Mouse (Mus musculus) stomach, postnatal 0 days (tissue): ENCODE measurements at regions not wholly inside any gene's neighbourhood (a gene's known extent, or its start where the extent isn't known, plus 50 kb on each side); places are given as distances from the start of the nearest gene placed in this dataset.
A peak's percentile ranks its signal among the peaks of the same experiment; 100 is the strongest.

Experiments
- ATAC-seq: fragments of 200-750 bp; cut with Nextera tagmentation; 2 replicates; pipeline ENCODE4 v1.8.0; 2017; ENCODE audit not compliant: low FRiP score, low TSS enrichment
- DNase-seq: peaks from one replicate; pipeline ENCODE4 v3.0.0-alpha.2; 2016; ENCODE audit warnings: low spot score
- H3K27ac ChIP-seq: fragments of 300-500 bp; sonication (generic); replicated peaks from 2 replicates; pipeline ENCODE4 v1.5.1; 2014; ENCODE audit warnings: mild to moderate bottlenecking, control low read depth
- H3K27me3 ChIP-seq: fragments of 300-500 bp; sonication (generic); 2 replicates; pipeline ENCODE4 v1.6.1; 2014; ENCODE audit warnings: low read length; ENCODE audit not compliant: control insufficient read depth, insufficient read depth
- H3K36me3 ChIP-seq: fragments of 300-500 bp; sonication (generic); 2 replicates; pipeline ENCODE4 v1.6.1; 2014; ENCODE audit warnings: low read length, mixed read lengths; ENCODE audit not compliant: control insufficient read depth, insufficient read depth
- H3K4me1 ChIP-seq: fragments of 300-500 bp; sonication (generic); replicated peaks from 2 replicates; pipeline ENCODE4 v1.6.1; 2014; ENCODE audit warnings: antibody characterized with exemption; ENCODE audit not compliant: control insufficient read depth, insufficient read depth
- H3K4me2 ChIP-seq: fragments of 300-500 bp; sonication (generic); replicated peaks from 2 replicates; pipeline ENCODE4 v1.6.1; 2014; ENCODE audit warnings: low read depth, mild to moderate bottlenecking, control low read depth, moderate library complexity
- H3K4me3 ChIP-seq: fragments of 300-500 bp; sonication (generic); 2 replicates; pipeline ENCODE4 v1.5.1; 2014; ENCODE audit warnings: low read depth, low read length, control low read depth
- H3K9ac ChIP-seq: fragments of 300-500 bp; sonication (generic); 2 replicates; pipeline ENCODE4 v1.6.1; 2014; ENCODE audit warnings: mild to moderate bottlenecking, low read length, control low read depth, mixed read lengths
- H3K9me3 ChIP-seq: fragments of 300-500 bp; sonication (generic); 2 replicates; pipeline ENCODE4 v1.6.1; 2016; ENCODE audit warnings: low read length; ENCODE audit not compliant: control insufficient read depth
- CTCF ChIP-seq: IDR thresholded peaks from 2 replicates; pipeline ENCODE4 v1.5.1; 2016; ENCODE audit warnings: antibody characterized with exemption, low read depth, mild to moderate bottlenecking, moderate library complexity
- EP300 ChIP-seq: optimal IDR thresholded peaks from 2 replicates; pipeline ENCODE3; 2016; ENCODE audit warnings: antibody characterized with exemption
- WGBS: fragments of 180-500 bp; shearing (Covaris S2); extraction: QIAGEN DNeasy Blood & Tissue Kit; methylation state at CpG from one replicate; pipeline ENCODE4 v1.1.7; 2014; 5-methylcytosine and 5-hydroxymethylcytosine counted together

GRCm38 (mm10) chr5:55276265-55276837 is 1278.1 kb downstream of the Stim2 start:
- no peaks in the 10 kb centered on the region for H3K4me1 ChIP-seq
- H3K4me3 ChIP-seq, result no peak overlapping the region
- H3K27ac ChIP-seq, result no peak overlapping the region
- H3K27me3 ChIP-seq, result no peaks in the 10 kb centered on the region
- H3K9ac ChIP-seq, result no peak overlapping the region
- no peaks in the 10 kb centered on the region for H3K9me3 ChIP-seq
- DNase-seq (no peak), ATAC-seq (no peak)
- no peaks in the 10 kb centered on the region for H3K36me3 ChIP-seq
- TF ChIP-seq EP300, result no peak
- TF ChIP-seq CTCF, result no peak
- H3K4me2 ChIP-seq, result no peak overlapping the region
- 93% methylated on average over 1 of the region's 1 CpGs for WGBS

DNA sequence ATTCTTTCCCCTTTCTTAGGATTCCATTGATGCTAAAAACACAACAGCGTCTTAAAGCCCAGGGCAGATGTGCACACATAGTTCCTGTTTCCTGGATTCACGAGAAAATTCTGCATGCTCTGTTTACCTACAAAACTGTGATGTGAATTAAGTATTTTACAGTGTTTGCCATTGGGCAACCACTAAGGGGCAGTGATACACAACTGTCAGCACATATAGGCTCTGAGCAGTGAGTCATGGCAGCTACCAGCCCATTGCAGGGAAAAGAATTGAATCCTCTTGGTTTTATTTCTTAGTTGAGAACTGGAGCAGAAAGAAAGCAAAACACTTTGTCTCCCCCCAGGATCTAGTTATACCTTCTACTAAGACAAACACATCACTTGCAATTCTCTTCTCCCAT is 1295.0 kb downstream of the Stim2 start:
- Histone ChIP-seq H3K27me3 (no peaks in the 10 kb centered on the region), H3K9me3 (no peaks in the 10 kb centered on the region), H3K4me2 (no peak overlapping the region), H3K9ac (no peak overlapping the region), H3K36me3 (no peaks in the 10 kb centered on the region), H3K4me1 (no peaks in the 10 kb centered on the region), H3K27ac (no peak overlapping the region), H3K4me3 (no peak overlapping the region)
- TF ChIP-seq EP300, result no peak
- peak; percentile 48 for TF ChIP-seq CTCF
- WGBS, result 54% methylated on average over 2 of the region's 2 CpGs
- no peak for ATAC-seq
- no peak for DNase-seq

DNA sequence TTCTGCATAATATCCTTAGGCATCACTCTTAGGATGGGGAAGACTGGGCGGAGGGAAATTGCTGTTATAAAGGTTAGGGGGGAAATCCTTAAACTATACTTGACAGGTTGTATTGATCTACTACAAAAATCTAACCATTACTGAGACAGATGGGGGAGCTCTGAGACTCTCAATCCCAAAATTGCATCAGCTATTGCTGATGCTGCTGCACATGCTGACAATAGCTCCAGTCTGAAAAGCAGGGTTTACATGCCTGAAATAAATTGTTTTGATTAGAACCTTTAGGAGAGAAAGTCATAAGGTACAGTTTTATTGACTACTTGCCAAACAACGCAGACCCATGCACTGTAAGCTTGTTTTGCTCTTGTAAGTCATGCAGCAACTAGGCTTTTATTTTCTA is 1295.7 kb downstream of the Stim2 start:
- no peak overlapping the region for H3K4me3 ChIP-seq
- no peak for ATAC-seq
- no peak overlapping the region for H3K9ac ChIP-seq
- no peaks in the 10 kb centered on the region for H3K36me3 ChIP-seq
- WGBS, result 42% methylated on average over 2 of the region's 2 CpGs
- no peak overlapping the region for H3K4me2 ChIP-seq
- TF ChIP-seq EP300 (no peak), CTCF (no peak)
- no peaks in the 10 kb centered on the region for H3K27me3 ChIP-seq
- no peak overlapping the region for H3K27ac ChIP-seq
- H3K9me3 ChIP-seq, result no peaks in the 10 kb centered on the region
- H3K4me1 ChIP-seq, result no peaks in the 10 kb centered on the region
- no peak for DNase-seq

DNA sequence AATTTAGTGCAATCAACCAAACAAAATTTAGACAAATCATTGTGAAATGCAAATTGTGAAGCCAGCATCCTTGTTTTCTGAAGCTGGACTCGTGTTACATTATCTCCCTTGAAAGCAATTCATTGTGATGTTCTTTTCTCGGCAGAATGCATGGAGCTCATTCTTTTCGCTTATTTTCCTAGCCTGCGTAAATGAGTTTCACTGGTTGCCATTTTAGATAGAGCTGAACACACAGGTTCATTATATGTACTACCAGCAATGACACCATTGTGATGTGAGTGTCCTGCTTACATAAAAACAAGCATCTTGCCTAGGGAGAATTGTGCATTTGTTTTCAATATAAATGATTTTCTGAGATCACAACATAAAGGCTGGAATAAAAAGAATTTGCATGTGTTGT is 1296.5 kb downstream of the Stim2 start:
- DNase-seq, result no peak
- no peak for TF ChIP-seq CTCF
- TF ChIP-seq EP300, result no peak
- ATAC-seq, result no peak
- Histone ChIP-seq H3K27me3 (no peaks in the 10 kb centered on the region), H3K36me3 (no peaks in the 10 kb centered on the region), H3K9me3 (no peaks in the 10 kb centered on the region), H3K4me2 (no peak overlapping the region), H3K9ac (no peak overlapping the region), H3K4me3 (no peak overlapping the region), H3K27ac (no peak overlapping the region), H3K4me1 (no peaks in the 10 kb centered on the region)
- 79% methylated on average over 4 of the region's 4 CpGs for WGBS

GRCm38 (mm10) chr5:55301538-55301937 is 1303.2 kb downstream of the Stim2 start:
- ATAC-seq, result no peak

DNA sequence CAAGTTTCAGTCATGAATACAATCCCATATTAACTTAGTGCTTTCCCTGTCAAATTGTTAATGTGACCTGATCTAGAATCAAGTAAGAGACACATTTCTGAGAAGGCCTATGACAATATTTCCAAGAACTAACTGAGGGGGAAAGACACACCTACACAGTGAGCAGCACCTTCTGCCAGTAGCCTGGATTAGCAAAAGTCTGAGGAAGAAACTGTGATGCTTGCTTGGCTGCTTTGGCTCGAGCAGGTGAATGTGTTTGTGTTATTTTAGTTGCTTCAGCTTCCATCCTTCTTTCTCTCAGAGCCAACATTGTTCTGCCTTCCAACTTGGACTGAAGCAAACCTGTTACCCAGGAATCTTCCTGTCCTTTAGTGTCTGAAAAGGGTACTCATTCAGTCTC is 1347.7 kb downstream of the Stim2 start:
- H3K36me3 ChIP-seq, result no peaks in the 10 kb centered on the region
- no peak overlapping the region for H3K4me2 ChIP-seq
- no peaks in the 10 kb centered on the region for H3K27me3 ChIP-seq
- no peaks in the 10 kb centered on the region for H3K4me1 ChIP-seq
- ATAC-seq (no peak), DNase-seq (no peak)
- no peak overlapping the region for H3K9ac ChIP-seq
- 45% methylated on average over 1 of the region's 1 CpGs for WGBS
- H3K9me3 ChIP-seq, result no peaks in the 10 kb centered on the region
- H3K4me3 ChIP-seq, result no peak overlapping the region
- H3K27ac ChIP-seq, result no peak overlapping the region
- TF ChIP-seq CTCF (no peak), EP300 (no peak)

More at GRCm38 (mm10) chr5:55301538-55301937, 1303.2 kb downstream of the Stim2 start:
- Histone ChIP-seq H3K27me3 (no peaks in the 10 kb centered on the region), H3K4me1 (no peaks in the 10 kb centered on the region), H3K9me3 (no peaks in the 10 kb centered on the region), H3K9ac (no peak overlapping the region), H3K36me3 (no peaks in the 10 kb centered on the region), H3K4me2 (no peak overlapping the region), H3K4me3 (no peak overlapping the region), H3K27ac (no peak overlapping the region)
- no peak for DNase-seq
- TF ChIP-seq CTCF, result no peak
- TF ChIP-seq EP300, result no peak
- WGBS, result 88% methylated on average over 5 of the region's 5 CpGs
